Mouse (Mus musculus): ENCODE data around the gene Ankrd6.
"Not testable (repeated sequence)": the region's sequence is repeated elsewhere in the genome, so short reads cannot be mapped to it uniquely, and the experiment has no call there.

Ankrd6 gene

DNA sequence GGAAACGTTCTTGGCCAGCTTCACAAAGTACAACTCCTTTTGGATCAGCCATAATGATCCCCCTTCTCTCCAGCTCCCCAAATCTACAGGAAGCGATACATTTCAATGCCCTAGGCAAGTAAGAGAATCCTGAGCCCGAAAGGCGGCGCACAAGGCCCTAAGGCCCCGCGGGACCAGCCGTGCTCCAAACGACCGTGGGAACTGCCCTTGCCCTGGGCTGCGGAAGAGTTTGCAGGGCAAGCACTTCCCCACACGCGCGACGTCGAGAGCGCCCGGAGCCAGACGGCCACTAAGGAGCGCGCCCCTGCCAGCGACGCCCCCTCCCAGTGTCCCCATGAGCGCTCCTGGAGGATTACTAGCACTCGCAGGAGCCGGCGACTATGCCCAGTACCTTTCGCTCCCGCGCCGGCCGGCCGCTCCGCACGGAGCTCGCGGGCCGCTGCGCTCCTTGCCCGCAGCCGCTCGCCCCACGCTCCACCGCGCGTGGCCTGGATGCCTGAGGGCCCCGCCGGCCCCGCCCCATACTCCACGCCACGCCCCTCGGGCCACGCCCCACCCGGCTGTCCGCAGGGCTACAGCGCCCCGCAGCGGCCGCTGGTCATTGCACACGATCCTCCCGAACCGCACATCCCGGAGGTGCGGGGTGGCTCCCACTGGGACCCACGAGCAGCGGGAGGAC, at the start of gene Ankrd6:
Gene Ankrd6, minus strand, starts transcription at position 486 of the 679 bp plus-strand sequence.
- DNase-seq (ENCODE audit: low spot score), result peak; percentile 77

DNA sequence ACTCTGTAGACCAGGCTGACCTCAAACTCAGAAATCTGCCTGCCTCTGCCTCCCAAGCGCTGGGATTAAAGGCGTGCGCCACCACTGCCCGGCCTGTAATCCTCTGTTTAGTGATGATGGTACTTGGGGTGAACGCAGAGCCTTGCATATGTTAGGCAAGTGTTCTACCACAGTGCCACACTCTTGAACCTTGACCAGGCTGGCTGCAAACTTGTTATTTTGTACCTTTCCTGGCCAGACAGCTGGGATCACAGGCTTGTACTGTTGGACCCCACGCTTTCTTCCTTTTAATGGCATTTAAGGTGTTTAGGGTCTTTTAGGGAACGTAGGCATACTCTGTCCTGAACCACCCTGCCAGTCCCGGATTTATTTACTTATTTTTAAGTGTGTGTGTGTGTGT, 48.4 kb upstream of the Ankrd6 start:
- no peak for DNase-seq (ENCODE audit: low spot score)

DNA sequence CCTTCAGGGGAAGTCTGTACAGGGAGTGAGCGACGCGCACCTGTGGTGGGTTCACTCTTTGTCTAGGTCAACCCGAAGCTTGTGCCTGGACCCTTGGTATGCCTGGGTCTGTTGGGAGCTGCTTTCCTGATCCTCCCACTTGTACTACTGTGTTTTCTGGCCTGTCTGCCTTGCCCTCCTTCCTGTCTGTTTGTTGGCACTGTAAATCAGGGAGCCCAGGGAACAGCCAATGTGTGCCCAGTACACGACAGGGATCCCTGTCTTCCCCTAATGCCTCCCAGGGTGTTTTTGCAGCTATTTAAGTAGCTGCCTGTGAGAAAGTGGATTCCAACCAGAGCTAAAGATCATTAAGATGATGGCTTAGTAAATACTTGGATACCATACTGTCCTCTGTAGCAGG, 46.9 kb upstream of the Ankrd6 start:
- DNase-seq (ENCODE audit: low spot score), result no peak

DNA sequence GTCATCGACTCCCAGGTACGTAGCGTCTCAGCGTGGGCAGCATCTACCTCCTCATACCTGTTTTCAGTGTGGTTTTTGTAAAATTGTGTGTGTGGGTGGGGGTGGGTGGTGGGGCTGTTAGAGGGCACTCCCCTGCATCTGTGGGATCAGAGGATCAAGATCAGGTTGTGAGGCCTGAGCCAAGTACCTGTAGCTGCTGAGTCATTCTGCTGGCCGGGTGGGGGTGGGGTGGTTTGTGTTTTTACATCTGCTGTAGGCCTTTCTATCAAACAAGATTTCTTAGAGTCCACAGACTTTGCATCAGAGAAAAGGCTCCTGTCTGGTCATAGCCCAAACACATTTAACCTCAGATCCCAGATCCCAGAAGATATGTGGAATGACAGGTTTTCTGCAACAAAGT, 45.4 kb upstream of the Ankrd6 start:
- DNase-seq (ENCODE audit: low spot score), result no peak

DNA sequence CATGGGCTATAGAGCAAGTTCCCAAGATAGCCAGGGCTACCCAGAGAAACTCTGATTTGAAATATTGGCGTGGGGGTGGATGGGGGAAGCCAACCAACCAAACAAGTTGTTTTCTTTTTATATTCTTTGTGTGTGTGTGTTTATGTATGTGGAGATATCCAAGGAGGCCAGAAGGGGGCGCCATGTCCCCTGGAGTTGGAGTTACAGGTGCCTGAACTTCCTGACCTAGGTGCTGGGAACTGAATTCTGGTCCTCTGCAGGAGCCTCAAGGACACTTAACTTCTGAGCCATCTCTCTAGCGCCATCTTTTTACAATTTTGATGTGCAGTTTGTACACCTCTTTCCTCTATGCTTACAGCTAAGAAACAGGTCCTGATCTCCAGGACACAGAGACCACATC, 43.5 kb upstream of the Ankrd6 start:
- DNase-seq (ENCODE audit: low spot score), result no peak

DNA sequence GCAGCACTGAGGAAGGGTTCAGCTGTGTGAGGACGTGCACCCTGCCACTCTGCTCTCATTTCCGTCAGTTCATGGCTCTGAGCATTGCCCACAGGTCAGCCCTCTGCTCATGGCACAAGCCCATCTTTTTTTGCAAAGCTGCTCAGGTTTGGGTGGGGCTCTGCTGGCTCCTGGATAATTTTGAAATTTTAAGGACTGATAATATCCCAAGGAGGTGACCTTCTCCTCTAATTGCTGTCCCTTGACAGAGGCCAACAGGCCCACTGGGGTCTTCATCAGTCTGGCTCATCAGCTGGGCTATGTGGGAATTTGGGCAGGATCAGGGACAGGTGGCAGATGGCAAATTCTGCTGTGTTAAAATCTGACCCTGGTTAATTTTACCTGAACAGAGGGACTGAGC, 38.7 kb upstream of the Ankrd6 start:
- no peak for DNase-seq (ENCODE audit: low spot score)

DNA sequence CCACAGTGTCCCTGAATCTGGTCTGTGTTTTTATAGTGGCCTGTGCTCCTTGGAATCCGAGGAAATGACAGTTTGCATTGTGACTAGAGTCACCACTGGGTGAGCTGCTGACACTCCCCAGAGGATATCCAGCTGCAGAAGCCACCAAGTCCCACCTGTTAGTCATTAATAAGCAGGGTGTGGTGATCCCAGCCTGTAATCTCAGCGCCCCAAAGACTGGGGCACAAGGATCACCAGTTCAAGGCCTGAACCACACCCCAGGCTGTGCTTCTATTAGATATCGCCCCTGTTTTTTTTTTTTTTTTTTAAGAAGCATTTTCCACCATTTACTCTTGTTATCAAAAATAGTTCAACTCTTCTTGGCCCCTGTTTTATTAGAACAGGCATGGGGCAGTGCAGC, 36.4 kb upstream of the Ankrd6 start:
- DNase-seq (ENCODE audit: low spot score), result no peak

DNA sequence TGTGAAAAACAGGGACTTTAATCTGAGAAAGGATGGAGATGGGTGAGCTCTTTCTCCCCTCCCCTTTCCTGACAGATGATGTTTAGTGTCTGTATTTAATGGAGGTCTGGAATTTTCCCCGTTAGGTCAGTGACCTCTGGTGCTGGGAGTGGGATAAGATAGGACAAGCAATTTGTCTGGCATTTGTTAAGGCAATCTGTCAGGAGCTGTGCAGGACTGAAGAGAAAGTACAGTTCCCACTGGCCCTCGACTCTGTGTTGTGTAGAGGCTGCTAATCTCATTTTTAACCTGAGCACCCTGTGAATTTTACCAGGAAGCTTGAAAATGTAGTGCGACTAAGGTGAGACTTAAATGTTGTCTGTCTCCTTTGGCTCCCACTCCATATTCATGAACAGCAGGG, 35.0 kb upstream of the Ankrd6 start:
- DNase-seq (ENCODE audit: low spot score), result no peak

DNA sequence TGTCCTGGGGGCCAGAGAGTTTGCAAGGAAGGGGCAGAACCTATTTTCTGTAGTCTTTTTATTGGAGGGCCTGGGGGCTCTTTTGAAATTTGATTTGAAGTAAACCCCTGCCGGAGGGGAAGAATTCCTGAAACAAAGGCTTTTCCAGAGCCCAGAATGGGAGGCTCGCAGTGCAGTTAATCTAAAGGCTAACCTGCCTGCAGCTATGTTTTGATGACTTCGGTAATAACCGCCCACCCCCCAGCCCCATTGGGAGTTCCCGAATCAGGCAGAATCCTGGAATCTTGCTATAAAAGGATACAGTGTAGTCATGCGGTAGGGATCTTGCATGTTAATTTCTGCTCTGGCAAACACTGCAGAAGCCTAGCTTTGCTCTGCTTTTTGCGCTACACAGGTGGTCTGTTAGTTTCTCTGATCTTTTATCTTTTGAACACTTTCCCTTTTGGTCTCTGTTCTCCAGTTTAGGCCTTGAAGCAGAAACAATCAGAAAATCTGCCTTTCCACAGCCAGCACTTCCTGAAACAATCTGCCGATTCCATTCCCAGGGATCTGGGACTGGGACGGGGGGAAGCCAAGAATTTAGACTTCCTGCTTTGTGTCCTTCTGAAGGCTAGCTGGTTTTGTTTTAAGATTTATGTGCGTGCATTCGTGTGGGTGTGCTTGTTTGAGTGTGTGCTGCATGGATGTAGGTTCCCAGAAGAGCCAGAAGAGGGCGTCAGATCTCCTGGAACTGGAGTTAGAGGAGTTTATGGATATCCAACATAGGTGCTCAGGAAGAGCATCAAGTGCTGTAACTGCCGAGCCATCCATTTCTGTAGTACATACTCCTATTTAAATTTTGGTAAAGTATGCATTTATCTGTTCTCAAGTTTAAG, 34.4 kb upstream of the Ankrd6 start:
- DNase-seq (ENCODE audit: low spot score), result no peak

DNA sequence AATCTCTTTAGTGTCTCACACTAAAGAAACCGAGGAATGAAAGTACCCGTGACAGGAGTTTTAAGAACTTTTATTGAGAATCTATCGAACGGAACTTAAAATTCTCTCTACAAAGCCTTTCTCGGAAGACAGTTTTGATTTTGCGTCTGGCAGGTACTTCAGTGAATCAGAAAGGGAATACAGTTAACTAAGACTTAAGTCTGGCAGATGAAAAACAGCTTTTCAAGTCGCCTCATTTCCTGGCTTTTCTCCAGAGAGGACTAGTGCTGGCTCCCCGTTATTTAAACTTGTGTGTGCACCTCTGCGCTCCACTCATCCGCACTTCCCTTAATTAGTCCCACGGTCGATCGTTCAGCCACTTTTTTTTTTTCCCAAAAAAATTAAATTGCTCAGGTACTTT, 33.6 kb upstream of the Ankrd6 start:
- DNase-seq (ENCODE audit: low spot score), result no peak

DNA sequence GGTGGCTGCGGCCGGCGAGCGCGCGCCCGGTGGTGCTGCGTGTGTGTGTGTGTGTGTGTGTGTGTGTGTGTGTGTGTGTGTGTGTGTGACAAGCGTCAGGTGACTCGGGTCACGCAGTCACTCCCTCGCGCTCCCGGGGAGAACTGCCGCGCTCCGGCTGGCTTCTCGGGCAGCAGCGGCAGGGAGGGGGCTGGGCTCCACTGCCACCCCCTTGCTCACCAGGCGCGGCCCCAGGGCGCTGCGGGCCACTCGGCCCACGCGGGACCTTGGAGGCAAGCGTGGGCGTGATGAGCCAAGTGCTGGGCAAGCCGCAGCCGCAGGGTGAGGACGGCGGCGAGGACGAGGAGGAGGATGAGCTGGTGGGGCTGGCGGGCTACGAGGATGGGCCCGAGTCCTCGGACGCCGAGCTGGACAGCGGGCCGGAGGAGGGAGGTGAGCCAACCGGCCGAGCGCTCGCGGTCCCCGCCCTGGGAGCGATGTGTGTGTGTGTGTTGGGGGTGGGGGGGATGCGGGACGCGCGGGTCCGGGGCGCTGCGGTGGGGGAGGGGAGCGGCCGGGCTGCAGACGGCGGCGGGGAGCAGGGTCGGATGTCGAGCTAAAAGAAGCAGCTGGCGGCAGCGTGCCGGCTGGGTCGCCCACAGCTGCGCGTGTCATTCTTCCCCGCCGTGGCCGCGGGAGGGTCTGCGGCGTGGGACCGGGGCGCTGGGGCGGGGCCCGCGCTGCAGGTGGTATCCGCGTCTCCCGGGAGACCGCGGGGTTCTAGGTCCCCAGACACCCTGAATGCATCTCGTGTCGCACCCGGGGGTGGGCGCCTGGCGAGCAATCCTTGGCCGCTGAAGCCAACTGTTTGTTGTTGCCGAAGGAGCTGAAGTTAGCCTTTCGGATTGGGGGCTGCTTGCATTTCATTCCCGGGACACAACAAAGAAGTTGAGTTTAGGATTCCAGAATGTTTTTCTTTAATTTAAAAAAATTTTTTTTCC, 32.8 kb upstream of the Ankrd6 start:
- peak; percentile 36 for DNase-seq (ENCODE audit: low spot score)

DNA sequence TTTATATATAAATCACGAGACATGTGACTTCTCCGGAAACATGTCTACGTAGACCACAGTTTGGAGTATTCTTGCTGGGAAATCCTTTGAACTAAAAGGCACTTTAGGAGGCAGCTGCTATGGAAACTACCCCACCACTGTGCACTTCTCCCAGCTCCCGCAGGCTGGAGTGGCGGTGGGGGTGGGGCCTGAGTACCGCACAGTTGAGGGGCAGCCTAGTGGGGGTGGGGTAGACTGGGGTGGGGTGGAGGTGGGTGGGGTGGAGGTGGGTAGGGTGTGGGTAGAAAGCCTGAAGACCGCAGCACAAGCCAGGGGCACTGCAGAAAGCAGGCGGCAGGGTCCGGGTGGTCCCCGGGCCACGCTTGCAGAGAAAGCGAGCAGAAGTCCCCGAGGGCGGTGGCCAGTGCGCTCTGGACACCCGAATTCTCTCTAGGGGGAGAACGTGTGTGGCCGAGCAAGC, 32.1 kb upstream of the Ankrd6 start, which contains the start of gene Rragd:
Gene Rragd, plus strand, starts transcription at position 322 of the 460 bp plus-strand sequence.
- DNase-seq (ENCODE audit: low spot score), result no peak

DNA sequence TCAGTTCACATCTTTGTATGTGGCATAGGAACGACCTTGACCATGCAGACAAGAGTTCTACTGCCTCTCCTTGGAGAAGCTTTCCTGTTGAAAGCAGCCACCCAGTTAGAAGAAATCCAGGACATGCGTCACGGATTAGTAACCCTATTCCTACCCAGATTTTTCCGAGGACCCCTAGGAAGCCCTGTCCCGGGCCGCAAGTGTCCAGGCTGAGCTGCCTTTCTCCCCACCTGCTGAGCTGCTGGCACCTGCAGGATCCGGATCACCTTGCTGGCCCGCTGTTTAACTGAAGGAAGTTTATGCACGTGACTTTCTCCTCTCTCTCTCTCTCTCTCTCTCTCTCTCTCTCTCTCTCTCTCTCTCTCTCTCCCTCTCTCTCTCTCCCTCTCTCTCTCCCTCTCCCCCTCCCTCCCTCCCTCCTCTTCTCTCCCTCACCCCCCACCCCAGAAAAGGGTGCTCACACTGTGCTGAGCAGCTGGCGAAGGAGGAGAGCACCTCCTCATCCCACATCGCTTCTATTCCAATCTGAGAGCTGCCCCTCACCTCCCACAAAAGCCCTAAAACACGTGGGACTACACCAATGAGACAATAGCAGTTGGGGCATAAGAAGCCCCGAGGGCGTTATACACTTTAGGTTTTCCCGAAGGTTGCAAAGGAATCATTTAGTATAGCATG, 31.5 kb upstream of the Ankrd6 start:
- DNase-seq (ENCODE audit: low spot score), result no peak

DNA sequence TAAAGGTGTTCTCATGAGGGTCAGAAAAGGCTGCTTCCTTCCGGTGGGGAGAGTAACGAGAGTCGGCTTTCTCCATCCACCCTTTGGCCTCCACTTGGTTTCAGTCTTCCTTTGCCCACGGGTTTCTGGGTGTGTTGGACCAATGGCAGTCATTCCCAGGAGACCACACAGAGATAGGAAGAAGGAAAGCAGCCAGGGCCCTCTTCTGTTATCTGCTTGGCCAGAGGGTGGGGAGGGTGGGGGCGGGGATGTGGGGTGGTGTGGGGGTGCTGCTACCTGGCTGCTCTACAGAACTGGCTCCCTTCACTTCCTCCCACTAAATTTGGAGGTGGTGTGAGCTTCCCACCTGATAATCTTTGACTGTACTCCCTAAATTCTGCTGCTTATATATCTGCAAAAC, 31.0 kb upstream of the Ankrd6 start:
- no peak for DNase-seq (ENCODE audit: low spot score)

DNA sequence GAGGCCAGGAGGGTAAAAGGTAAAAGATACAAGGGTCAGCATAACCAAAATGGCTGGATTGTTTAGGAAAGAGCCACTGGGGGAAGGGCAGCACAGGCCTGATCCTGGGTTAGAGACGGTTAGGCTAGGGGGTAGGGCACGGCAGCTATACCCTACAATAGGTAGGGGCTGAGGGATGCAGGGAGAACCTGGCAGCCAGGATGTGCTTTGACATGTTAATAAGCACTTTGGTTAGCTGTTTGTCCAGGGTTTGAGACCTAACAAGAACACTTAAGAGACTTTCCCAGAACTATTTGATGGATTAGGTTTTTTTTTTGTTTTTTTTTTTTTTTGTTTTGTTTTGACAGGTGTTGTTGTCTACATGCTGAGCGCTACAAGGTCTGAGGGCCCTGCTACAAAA, 29.4 kb upstream of the Ankrd6 start:
- DNase-seq (ENCODE audit: low spot score), result no peak

DNA sequence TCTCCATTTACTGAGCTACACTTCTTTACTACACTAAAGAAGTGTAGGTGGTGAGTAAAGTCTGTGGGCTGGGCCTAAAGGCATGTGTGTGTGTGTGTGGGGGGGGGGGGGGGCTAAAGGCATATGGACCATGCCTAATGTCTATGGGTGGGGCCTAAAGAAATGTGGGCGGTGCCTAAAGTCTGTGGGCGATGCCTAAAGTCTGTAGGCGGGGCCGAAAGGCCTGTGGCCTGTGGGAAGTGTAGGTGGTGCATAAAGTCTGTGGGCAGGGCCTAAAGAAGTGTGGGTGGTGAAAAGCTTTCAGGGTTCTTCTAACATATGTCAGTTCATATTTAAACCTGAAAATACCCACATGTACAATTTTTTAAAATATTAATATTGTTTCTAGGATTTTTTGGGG, 26.7 kb upstream of the Ankrd6 start:
- no peak for DNase-seq (ENCODE audit: low spot score)

DNA sequence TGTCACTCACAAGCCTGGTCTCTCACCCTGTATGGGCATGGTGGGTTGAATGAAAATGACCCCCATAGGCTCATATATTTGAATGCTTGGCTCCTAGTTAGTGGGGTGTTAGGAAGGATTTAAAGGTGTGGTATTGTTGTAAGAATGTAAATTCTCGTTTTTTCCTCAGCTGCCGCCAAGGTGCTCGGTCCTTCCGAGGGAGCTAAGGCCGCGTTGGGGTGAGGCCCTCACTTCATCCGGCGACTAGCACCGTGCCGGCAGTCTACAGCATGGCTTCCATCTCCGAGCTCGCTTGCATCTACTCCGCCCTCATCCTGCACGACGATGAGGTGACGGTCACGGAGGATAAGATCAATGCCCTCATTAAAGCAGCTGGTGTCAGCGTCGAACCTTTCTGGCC, 14.0 kb upstream of the Ankrd6 start:
- not testable (repeated sequence) for DNase-seq (ENCODE audit: low spot score)

DNA sequence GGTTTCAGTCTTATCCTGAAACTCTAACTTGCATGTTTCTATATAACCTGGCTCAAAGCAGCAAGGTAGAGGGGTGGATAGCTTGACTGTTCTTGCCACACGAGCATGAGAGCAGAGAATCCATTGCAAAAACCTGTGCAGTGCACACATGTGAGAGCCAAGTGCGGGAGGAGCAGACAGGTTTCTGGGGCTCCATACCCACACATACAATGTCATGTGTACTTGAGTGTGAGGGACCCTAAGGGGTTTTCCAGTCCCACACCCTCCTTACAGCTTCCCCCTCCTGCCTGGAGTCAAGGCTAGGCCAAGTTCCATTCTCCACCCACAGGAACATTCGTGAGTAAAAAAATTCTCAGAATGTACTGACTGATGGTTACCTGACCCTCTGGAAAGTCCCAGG, 10.8 kb upstream of the Ankrd6 start:
- no peak for DNase-seq (ENCODE audit: low spot score)

DNA sequence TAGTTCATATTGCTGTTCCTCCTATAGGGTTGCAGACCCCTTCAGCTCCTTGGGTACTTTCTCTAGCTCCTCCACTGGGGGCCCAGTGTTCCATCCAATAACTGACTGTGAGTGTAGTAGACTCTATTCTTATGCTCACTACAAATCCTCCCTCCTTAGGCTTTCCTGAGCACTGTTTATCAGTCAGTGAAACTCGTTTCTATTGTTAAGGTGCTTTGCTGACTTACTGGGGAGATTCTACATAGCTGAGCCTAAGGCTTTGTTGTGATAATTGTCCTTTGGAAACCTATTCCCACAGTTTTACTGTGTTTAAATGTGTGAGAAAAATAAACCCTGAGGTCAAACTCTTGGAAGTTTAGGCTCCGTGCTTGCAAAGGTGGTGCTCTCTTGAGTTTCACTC, 5.8 kb upstream of the Ankrd6 start:
- no peak for DNase-seq (ENCODE audit: low spot score)

DNA sequence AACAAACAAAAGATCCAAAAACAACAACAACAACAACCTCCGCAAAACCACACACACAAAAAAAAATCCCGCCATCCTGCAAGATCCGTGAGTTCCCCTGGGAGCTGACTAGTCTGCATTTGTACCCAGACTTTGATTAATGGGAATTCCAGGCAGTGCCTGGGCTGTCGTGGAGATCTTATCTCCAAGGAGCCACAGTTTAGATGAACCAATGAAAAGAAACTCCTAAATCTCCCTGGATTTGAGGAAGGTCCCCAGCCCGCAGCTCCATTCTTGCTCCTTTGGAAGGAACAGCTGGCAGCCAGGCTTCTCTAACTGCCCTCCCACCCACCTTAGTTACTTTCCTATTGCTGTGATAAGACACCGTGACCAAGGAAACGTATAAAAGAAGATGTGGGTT, 2.0 kb upstream of the Ankrd6 start:
- DNase-seq (ENCODE audit: low spot score), result no peak

DNA sequence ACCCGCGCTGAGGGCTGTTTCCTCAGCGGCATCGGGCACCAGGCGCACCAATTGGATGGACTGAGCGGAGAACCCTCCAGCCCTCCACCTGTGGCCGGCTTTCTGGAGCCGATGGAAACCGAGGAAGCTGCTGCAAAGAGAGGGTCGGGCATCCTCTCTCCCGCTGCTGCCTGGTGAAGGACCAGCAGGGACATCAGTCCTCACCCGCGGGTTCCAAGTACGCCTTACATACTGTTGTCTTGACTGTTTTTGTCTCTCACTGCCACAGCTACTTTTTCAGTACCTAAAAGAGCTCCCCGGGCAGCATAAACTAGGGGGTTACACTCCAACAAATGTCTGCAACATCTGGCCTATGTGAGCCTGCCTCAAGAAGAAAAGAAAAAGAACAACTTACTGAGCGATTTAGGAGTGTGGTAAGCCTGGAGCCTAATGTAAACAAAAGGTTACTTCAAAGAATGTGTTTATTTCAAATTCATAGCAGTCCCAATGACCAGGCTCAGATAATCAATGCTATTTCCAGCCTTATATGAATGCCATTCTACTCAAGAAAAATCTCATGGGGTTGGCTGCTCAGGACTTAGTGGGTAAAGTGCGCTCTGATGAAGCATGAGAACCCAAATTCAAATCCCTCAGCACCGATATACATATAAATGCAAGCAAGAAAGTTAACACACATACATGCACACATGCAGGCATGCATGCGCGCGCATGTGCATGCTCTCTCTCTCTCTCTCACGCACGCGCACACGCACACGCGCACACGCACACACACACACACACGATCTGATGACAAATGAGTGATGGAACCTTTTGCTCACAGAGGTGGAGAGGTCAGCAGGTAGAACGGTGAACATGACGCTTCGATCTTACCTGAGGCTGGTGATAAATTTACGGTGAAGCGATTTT, 647 bp upstream of the Ankrd6 start:
- DNase-seq (ENCODE audit: low spot score), result no peak

Measured in ovary, postnatal 14 days (tissue).